Mouse (Mus musculus) heart, embryonic 16.5 days (tissue): ENCODE measurements around the gene Mical3. TPM values are rescaled to one million over a fixed set of nuclear protein-coding genes. Genes with fewer than 3 reads are reported as not detected.

Experiments
- ATAC-seq: fragments of 200-750 bp; cut with Nextera tagmentation; replicated peaks from 2 replicates; pipeline ENCODE4 v1.8.0; 2017; ENCODE audit warnings: moderate number of reproducible peaks; ENCODE audit not compliant: insufficient read depth, low FRiP score; ENCODE audit errors: extremely low read depth
- H3K27ac ChIP-seq: fragments of 300-500 bp; sonication (generic); 2 replicates; pipeline ENCODE4 v1.5.1; 2014; ENCODE audit warnings: mild to moderate bottlenecking, low read length, control low read depth, moderate library complexity
- H3K27me3 ChIP-seq: fragments of 300-500 bp; sonication (generic); 2 replicates; pipeline ENCODE4 v1.6.1; 2014; ENCODE audit warnings: low read length, mixed read lengths; ENCODE audit not compliant: control insufficient read depth, insufficient read depth
- H3K36me3 ChIP-seq: fragments of 300-500 bp; sonication (generic); 2 replicates; pipeline ENCODE4 v1.6.1; 2014; ENCODE audit not compliant: control insufficient read depth, insufficient read depth
- H3K4me1 ChIP-seq: fragments of 300-500 bp; sonication (generic); 2 replicates; pipeline ENCODE4 v1.6.1; 2014; ENCODE audit warnings: low read length, mixed read lengths; ENCODE audit not compliant: control insufficient read depth, insufficient read depth
- H3K4me2 ChIP-seq: fragments of 300-500 bp; sonication (generic); 2 replicates; pipeline ENCODE4 v1.6.1; 2014; ENCODE audit warnings: low read depth, mild to moderate bottlenecking, control low read depth, low read length
- H3K4me3 ChIP-seq: fragments of 300-500 bp; sonication (generic); 2 replicates; pipeline ENCODE4 v1.5.1; 2014; ENCODE audit warnings: mild to moderate bottlenecking, control low read depth, low read length
- H3K9ac ChIP-seq: fragments of 300-500 bp; sonication (generic); 2 replicates; pipeline ENCODE4 v1.6.1; 2014; ENCODE audit warnings: low read length, control low read depth
- H3K9me3 ChIP-seq: fragments of 300-500 bp; sonication (generic); replicated peaks from 2 replicates; pipeline ENCODE4 v1.6.1; 2016; ENCODE audit warnings: low read length; ENCODE audit not compliant: control insufficient read depth
- WGBS: fragments of 180-500 bp; shearing (Covaris S2); extraction: QIAGEN DNeasy Blood & Tissue Kit; methylation state at CpG from one replicate; pipeline ENCODE4 v1.1.7; 2014; 5-methylcytosine and 5-hydroxymethylcytosine counted together
- polyA plus RNA-seq: library from polyadenylated mRNA; unstranded; fragments of >200 nt; fragmentation: Nextera tagmentation; extraction: Ambion mirVana; gene quantifications from 2 replicates; pipeline ENCODE4 v1.2.1, GENCODE M21; 2015

Gene Mical3
- polyA plus RNA-seq, 1 experiment from 2014 or later: 27.2 TPM

DNA sequence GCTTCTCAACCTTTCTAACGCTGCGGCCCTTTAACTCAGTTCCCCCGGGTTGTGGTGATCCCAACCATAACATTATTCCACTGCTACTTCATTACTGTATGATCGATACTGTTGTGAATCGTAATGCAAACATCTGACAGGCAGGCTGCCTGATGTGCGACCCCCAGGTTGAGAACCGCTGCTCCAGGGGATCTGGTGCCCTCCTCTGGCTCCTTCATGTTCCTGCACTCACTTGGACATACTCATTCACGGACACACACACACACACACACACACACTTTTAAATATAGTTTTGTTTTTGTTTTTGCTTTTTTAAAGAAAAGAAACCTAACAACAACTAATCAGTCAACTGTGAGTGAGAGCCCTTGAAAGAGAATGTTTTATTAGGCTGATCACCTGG lies 19.3 kb upstream of the Mical3 start:
- 93% methylated on average over 8 of the region's 8 CpGs for WGBS
- Histone ChIP-seq H3K9me3 (no peaks in the 10 kb centered on the region), H3K9ac (no peak overlapping the region), H3K4me1 (peaks cover 10% of the 10 kb centered on the region), H3K4me2 (no peak overlapping the region), H3K27me3 (no peaks in the 10 kb centered on the region), H3K27ac (no peak overlapping the region), H3K36me3 (no peaks in the 10 kb centered on the region), H3K4me3 (no peak overlapping the region)
- ATAC-seq: no peak

- no peak for ATAC-seq
- Histone ChIP-seq H3K36me3 (no peaks in the 10 kb centered on the region), H3K27ac (no peak overlapping the region), H3K27me3 (no peaks in the 10 kb centered on the region), H3K4me1 (peaks cover 15% of the 10 kb centered on the region), H3K9ac (no peak overlapping the region), H3K4me3 (no peak overlapping the region), H3K4me2 (no peak overlapping the region), H3K9me3 (no peaks in the 10 kb centered on the region)
- WGBS: 74% methylated on average over 3 of the region's 3 CpGs
Observed at GRCm38 (mm10) chr6:121149420-121149819, 18.6 kb upstream of the Mical3 start.

DNA sequence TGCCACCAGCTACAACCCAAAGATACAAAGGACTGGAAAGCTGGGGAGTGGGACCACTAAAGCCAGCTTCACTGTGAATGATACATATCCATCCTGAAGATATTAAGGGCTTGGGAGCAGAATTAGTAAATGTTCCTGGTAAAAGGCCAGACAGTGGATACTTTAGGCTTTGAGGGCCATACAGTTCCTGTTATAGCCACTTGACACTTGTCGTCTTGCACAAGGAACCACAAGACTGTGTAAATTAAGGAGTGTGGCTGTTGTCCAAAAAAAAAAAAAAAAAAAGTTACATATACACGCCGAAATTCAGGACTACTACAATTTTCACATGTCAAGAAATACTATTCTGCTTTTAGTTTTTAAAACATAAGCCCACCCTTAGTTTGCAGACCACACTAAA lies 17.6 kb upstream of the Mical3 start:
- Histone ChIP-seq H3K9me3 (no peaks in the 10 kb centered on the region), H3K4me2 (no peak overlapping the region), H3K4me3 (no peak overlapping the region), H3K27me3 (no peaks in the 10 kb centered on the region), H3K36me3 (no peaks in the 10 kb centered on the region), H3K9ac (no peak overlapping the region), H3K27ac (no peak overlapping the region), H3K4me1 (peaks cover 24% of the 10 kb centered on the region)
- no peak for ATAC-seq
- 41% methylated on average over 3 of the region's 3 CpGs for WGBS

GRCm38 (mm10) chr6:121146798-121147197 lies 16.0 kb upstream of the Mical3 start:
- ATAC-seq: peak; percentile 37; the same call in 1 of the 2 replicates
- Histone ChIP-seq H3K27ac (no peak overlapping the region), H3K9me3 (no peaks in the 10 kb centered on the region), H3K27me3 (no peaks in the 10 kb centered on the region; the same call in 1 of the 2 replicates), H3K9ac (no peak overlapping the region), H3K4me1 (peaks cover 18% of the 10 kb centered on the region), H3K4me3 (no peak overlapping the region), H3K36me3 (no peaks in the 10 kb centered on the region), H3K4me2 (no peak overlapping the region)
- 52% methylated on average over 4 of the region's 4 CpGs for WGBS

DNA sequence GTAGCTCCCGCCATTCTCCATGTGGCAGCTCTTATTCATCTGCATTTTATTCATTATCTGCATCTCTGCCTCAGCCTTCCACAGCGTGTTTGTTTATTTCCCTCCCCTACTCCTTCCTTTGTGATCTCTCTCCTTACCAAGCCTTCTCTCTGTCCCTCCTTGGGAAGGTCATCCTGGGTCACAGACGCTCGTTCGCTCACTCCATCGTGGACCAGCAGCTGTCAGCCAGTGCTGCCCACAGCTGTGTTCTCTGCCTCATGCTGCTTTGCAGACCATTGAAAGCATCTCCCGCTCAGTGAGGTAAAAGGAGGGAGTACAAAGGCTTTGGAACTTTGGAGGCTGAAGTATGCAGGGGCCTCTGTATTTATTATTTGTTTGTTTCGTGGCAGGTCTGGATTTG lies 15.1 kb upstream of the Mical3 start:
- no peak overlapping the region for H3K4me2 ChIP-seq
- no peak overlapping the region for H3K4me3 ChIP-seq
- 66% methylated on average over 8 of the region's 8 CpGs for WGBS
- no peaks in the 10 kb centered on the region; the same call in 1 of the 2 replicates for H3K27me3 ChIP-seq
- H3K9me3 ChIP-seq: no peaks in the 10 kb centered on the region
- no peak overlapping the region for H3K9ac ChIP-seq
- H3K36me3 ChIP-seq: no peaks in the 10 kb centered on the region
- no peak for ATAC-seq
- peaks cover 14% of the 10 kb centered on the region for H3K4me1 ChIP-seq
- no peak overlapping the region for H3K27ac ChIP-seq

GRCm38 (mm10) chr6:121145010-121145604 lies 14.3 kb upstream of the Mical3 start:
- Histone ChIP-seq H3K27me3 (no peaks in the 10 kb centered on the region; the same call in 1 of the 2 replicates), H3K9ac (no peak overlapping the region), H3K4me1 (peaks cover 14% of the 10 kb centered on the region), H3K27ac (no peak overlapping the region), H3K4me3 (no peak overlapping the region), H3K4me2 (no peak overlapping the region), H3K36me3 (no peaks in the 10 kb centered on the region), H3K9me3 (no peaks in the 10 kb centered on the region)
- 71% methylated on average over 13 of the region's 13 CpGs for WGBS
- no peak for ATAC-seq

DNA sequence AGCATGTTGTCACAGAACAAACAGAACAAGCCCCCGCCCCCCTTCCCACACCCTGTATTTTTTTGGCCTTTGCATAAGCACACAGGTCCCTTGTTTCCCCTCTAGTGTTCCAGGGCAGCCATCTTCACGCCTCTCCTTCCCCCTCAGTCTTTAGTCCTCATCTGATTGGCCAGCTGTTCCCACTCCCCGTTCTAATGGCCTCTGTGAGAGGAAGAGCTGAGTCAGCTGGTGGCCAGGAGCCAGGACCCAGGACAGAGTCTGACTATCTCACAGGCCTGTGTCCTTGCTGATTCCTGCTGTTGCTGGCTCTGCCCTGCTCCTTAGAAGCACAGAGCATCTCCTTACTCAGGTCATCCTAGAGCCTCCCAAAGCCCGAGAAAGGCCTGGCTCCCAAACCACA lies 13.3 kb upstream of the Mical3 start:
- no peak overlapping the region for H3K27ac ChIP-seq
- peak; percentile 81 for ATAC-seq
- no peak overlapping the region for H3K4me3 ChIP-seq
- H3K4me1 ChIP-seq: peaks cover 14% of the 10 kb centered on the region
- H3K27me3 ChIP-seq: no peaks in the 10 kb centered on the region; the same call in 1 of the 2 replicates
- H3K9me3 ChIP-seq: no peaks in the 10 kb centered on the region
- no peaks in the 10 kb centered on the region for H3K36me3 ChIP-seq
- 48% methylated on average over 4 of the region's 4 CpGs for WGBS
- H3K4me2 ChIP-seq: no peak overlapping the region
- no peak overlapping the region for H3K9ac ChIP-seq

- WGBS: 80% methylated on average over 8 of the region's 8 CpGs
- no peaks in the 10 kb centered on the region for H3K36me3 ChIP-seq
- H3K9me3 ChIP-seq: no peaks in the 10 kb centered on the region
- H3K27ac ChIP-seq: no peak overlapping the region
- peaks cover 14% of the 10 kb centered on the region for H3K4me1 ChIP-seq
- no peaks in the 10 kb centered on the region; the same call in 1 of the 2 replicates for H3K27me3 ChIP-seq
- H3K4me2 ChIP-seq: no peak overlapping the region
- no peak for ATAC-seq
- no peak overlapping the region for H3K4me3 ChIP-seq
- no peak overlapping the region for H3K9ac ChIP-seq
Observed at GRCm38 (mm10) chr6:121143439-121143838, 12.6 kb upstream of the Mical3 start.

- H3K4me2 ChIP-seq: no peak overlapping the region
- H3K9ac ChIP-seq: no peak overlapping the region
- peaks cover 14% of the 10 kb centered on the region for H3K4me1 ChIP-seq
- H3K27ac ChIP-seq: no peak overlapping the region
- no peak overlapping the region for H3K4me3 ChIP-seq
- ATAC-seq: no peak
- H3K36me3 ChIP-seq: no peaks in the 10 kb centered on the region
- H3K9me3 ChIP-seq: no peaks in the 10 kb centered on the region
- H3K27me3 ChIP-seq: no peaks in the 10 kb centered on the region; the same call in 1 of the 2 replicates
- WGBS: 76% methylated on average over 7 of the region's 7 CpGs
Observed at GRCm38 (mm10) chr6:121142298-121142697, 11.5 kb upstream of the Mical3 start.
